Mouse (Mus musculus) liver, embryonic 13.5 days (tissue): Measurements from ENCODE around the gene Tox4. TPM values are rescaled to one million over a fixed set of nuclear protein-coding genes. Genes with fewer than 3 reads are reported as not detected.
"Not testable (repeated sequence)": the region's sequence is repeated elsewhere in the genome, so short reads cannot be mapped to it uniquely, and the experiment has no call there.

ENCODE experiments used
- ATAC-seq: fragments of 200-750 bp; cut with Nextera tagmentation; 2 replicates; pipeline ENCODE4 v1.8.0; 2017; ENCODE audit warnings: low read depth, mild to moderate bottlenecking, moderate number of reproducible peaks, moderate library complexity
- DNase-seq: peaks from one replicate; pipeline ENCODE4 v3.0.0; 2022
- H3K27ac ChIP-seq: fragments of 300-500 bp; sonication (generic); 2 replicates; pipeline ENCODE4 v1.5.1; 2015; ENCODE audit warnings: moderate library complexity, mild to moderate bottlenecking, inconsistent platforms
- H3K27me3 ChIP-seq: fragments of 300-500 bp; sonication (generic); 2 replicates; pipeline ENCODE4 v1.6.1; 2015; ENCODE audit warnings: mild to moderate bottlenecking, inconsistent platforms
- H3K36me3 ChIP-seq: fragments of 300-500 bp; sonication (generic); 2 replicates; pipeline ENCODE4 v1.6.1; 2015; ENCODE audit warnings: mild to moderate bottlenecking, inconsistent platforms
- H3K4me1 ChIP-seq: fragments of 300-500 bp; sonication (generic); replicated peaks from 2 replicates; pipeline ENCODE4 v1.6.1; 2015; ENCODE audit warnings: inconsistent platforms
- H3K4me2 ChIP-seq: fragments of 300-500 bp; sonication (generic); 2 replicates; pipeline ENCODE4 v1.6.1; 2015; ENCODE audit warnings: inconsistent platforms, mild to moderate bottlenecking, moderate library complexity
- H3K4me3 ChIP-seq: fragments of 300-500 bp; sonication (generic); replicated peaks from 2 replicates; pipeline ENCODE4 v1.5.1; 2015; ENCODE audit warnings: mild to moderate bottlenecking, inconsistent platforms
- H3K9ac ChIP-seq: fragments of 300-500 bp; sonication (generic); 2 replicates; pipeline ENCODE4 v1.6.1; 2015; ENCODE audit warnings: mild to moderate bottlenecking, inconsistent platforms
- H3K9me3 ChIP-seq: fragments of 300-500 bp; sonication (generic); replicated peaks from 2 replicates; pipeline ENCODE4 v1.6.1; 2016; ENCODE audit warnings: inconsistent platforms
- WGBS: fragments of 180-500 bp; shearing (Covaris S2); methylation state at CpG from one replicate; pipeline ENCODE4 v1.1.7; 2015; ENCODE audit not compliant: insufficient replicate concordance; 5-methylcytosine and 5-hydroxymethylcytosine counted together
- polyA plus RNA-seq: library from polyadenylated mRNA; unstranded; fragments of >200 nt; fragmentation: Nextera tagmentation; extraction: Ambion mirVana; gene quantifications from 2 replicates; pipeline ENCODE4 v1.2.1, GENCODE M21; 2015

Gene Tox4
- polyA plus RNA-seq, 1 experiment from 2014 or later: 19.8 TPM

DNA sequence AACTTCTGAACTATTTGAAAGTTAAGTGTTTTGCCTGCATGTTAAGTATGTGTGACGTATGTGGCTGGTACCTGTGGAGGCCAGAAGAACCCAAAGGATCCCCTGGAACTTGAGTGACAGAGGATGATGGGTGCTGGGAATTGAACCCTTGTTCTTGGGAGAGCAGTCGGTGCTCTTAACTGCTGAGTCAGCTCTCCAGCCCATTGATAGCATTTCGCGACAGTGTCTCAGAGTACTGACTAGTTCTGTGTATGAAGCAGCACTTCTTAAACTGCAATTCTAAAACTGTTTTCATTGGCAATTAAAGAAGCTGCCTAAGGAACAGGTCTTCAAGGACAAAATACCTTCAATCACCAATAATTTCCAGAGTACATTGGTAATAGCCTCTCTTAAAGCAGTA, 1.7 kb upstream of the Tox4 start:
- H3K4me1 ChIP-seq: peaks cover 25% of the 10 kb centered on the region
- no peak overlapping the region for H3K4me2 ChIP-seq
- no peak overlapping the region for H3K27ac ChIP-seq
- ATAC-seq (no peak), DNase-seq (no peak)
- no peaks in the 10 kb centered on the region for H3K27me3 ChIP-seq
- no peak overlapping the region for H3K9ac ChIP-seq
- peaks cover under 1% of the 10 kb centered on the region; the same call in 1 of the 2 replicates for H3K36me3 ChIP-seq
- 73% methylated on average over 4 of the region's 4 CpGs for WGBS
- no peaks in the 10 kb centered on the region for H3K9me3 ChIP-seq
- H3K4me3 ChIP-seq: no peak overlapping the region

DNA sequence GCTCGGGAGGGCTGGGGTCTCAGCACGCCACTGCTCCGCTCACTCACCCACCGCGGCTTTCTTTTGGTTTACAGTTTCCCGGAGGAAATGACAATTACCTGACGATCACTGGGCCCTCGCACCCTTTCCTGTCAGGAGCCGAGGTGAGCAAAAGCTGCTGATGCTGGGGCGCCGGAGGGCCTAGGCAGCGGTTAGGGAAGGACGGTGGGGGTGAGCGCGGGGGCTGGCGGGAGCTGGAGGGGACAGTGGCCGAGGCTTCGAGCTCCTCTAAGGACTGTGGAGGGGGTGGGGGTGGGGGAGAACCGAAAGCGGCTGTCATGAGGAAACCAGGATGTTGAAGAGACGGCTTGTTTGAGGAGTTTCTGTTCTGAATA, 788 bp downstream of the Tox4 start:
- Histone ChIP-seq H3K9ac (peak overlapping the region; percentile 95), H3K4me1 (peaks cover 42% of the 10 kb centered on the region), H3K4me2 (peak overlapping the region; percentile 81), H3K4me3 (peak overlapping the region; percentile 99), H3K36me3 (peaks cover 6% of the 10 kb centered on the region; the same call in 1 of the 2 replicates), H3K27me3 (no peaks in the 10 kb centered on the region), H3K9me3 (no peaks in the 10 kb centered on the region), H3K27ac (peak overlapping the region; percentile 91)
- ATAC-seq: 0 out of 2 replicates have a peak, but pooled peaks have one; percentile 3
- no peak for DNase-seq
- WGBS: under 1% methylated on average over 21 of the region's 21 CpGs

GRCm38 (mm10) chr14:52283629-52284028, 4.7 kb downstream of the Tox4 start:
- Histone ChIP-seq H3K27me3 (no peaks in the 10 kb centered on the region), H3K4me1 (peaks cover 29% of the 10 kb centered on the region), H3K9ac (no peak overlapping the region), H3K9me3 (no peaks in the 10 kb centered on the region), H3K4me2 (no peak overlapping the region), H3K4me3 (no peak overlapping the region), H3K36me3 (peaks cover 41% of the 10 kb centered on the region), H3K27ac (no peak overlapping the region)
- DNase-seq (no peak), ATAC-seq (no peak)
- WGBS: 83% methylated on average over 5 of the region's 5 CpGs

DNA sequence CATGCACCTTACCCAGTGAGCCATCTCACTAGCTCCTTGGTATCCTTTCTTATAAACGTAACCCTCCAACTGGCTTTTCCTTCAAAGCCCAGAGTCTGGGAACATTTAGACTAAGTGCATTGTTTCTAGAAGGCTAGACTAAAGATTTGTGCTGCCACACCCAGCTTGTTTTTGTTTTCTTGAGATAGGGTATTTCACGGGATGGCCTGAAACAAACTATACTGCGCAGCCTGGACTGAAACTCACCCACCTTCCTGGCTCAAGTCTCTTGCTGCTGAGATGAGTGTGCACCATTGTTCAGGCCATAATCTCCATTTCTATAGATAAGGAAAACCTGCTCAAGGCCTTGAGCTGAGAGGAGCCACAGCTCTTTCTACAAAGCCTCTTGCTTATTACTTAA, 5.2 kb downstream of the Tox4 start:
- Histone ChIP-seq H3K36me3 (peaks cover 45% of the 10 kb centered on the region), H3K9ac (no peak overlapping the region), H3K9me3 (no peaks in the 10 kb centered on the region), H3K27me3 (no peaks in the 10 kb centered on the region), H3K4me2 (no peak overlapping the region), H3K4me3 (no peak overlapping the region), H3K27ac (no peak overlapping the region), H3K4me1 (peaks cover 29% of the 10 kb centered on the region)
- DNase-seq (no peak), ATAC-seq (no peak)
- WGBS: 62% methylated on average over 3 of the region's 3 CpGs

- ATAC-seq: no peak
- no peak overlapping the region for H3K4me2 ChIP-seq
- H3K9ac ChIP-seq: no peak overlapping the region
- no peak overlapping the region for H3K27ac ChIP-seq
- peaks cover 91% of the 10 kb centered on the region for H3K36me3 ChIP-seq
- no peaks in the 10 kb centered on the region for H3K9me3 ChIP-seq
- no peak for DNase-seq
- no peaks in the 10 kb centered on the region for H3K4me1 ChIP-seq
- 64% methylated on average over 6 of the region's 6 CpGs for WGBS
- no peaks in the 10 kb centered on the region for H3K27me3 ChIP-seq
- no peak overlapping the region for H3K4me3 ChIP-seq
These were observed 16.8 kb downstream of the Tox4 start for GRCm38 (mm10) chr14:52295558-52296264.

DNA sequence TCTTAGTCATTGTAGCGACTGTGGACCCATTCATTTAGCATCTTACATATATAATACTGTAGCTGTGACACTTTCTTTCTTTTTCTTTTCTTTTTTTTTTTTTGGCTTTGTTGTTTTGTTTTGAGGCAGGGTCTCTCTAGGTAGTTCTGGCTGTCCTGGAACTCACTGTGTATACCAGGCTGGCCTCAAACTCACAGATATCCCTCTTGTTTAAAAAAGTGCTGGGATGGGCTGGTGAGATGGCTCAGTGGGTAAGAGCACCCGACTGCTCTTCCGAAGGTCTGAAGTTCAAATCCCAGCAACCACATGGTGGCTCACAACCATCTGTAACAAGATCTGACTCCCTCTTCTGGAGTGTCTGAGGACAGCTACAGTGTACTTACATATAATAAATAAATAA, 24.6 kb downstream of the Tox4 start:
- H3K27me3 ChIP-seq, H3K27ac ChIP-seq, DNase-seq, H3K9me3 ChIP-seq, ATAC-seq, H3K9ac ChIP-seq: not testable (repeated sequence)
- H3K4me3 ChIP-seq: peak overlapping the region; percentile 80; the same call in 1 of the 2 replicates
- peaks cover 19% of the 10 kb centered on the region for H3K36me3 ChIP-seq
- WGBS: 86% methylated on average over 3 of the region's 3 CpGs
- H3K4me2 ChIP-seq: peak overlapping the region; percentile 88
- peaks cover 43% of the 10 kb centered on the region for H3K4me1 ChIP-seq

DNA sequence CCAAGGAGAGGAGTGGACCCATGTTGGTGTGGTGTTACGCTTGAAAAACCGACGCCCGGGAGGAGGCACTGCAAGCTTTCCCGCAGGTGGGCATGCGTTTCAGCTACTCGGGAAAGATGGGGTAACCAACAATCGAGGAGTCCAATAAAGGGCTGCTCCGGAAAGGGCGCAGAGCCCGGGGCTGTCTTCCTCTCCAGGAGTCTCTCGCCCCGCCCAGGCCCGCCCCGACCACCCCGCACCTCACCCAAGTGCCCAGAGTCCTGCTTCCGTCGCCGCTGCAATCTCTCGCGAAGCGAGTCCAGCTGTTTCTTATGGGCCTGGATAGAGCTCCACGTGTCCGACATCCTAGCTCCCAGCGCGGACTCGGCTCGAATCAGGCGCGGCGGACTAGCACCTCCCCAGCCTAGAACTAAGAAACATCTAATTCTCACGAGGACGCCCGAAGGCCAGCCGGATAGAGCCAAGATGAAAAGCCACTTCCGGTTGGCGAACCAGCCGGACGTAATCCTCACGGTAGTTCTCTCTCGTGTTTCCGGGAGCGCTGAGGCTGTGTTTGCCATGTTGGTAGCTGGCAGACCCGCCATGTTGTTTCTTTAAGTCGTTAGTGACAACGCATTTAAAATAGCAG, 25.8 kb downstream of the Tox4 start, which contains the start of gene Mettl3:
Mettl3 (minus strand) TSS at position 485 of the 628 bp plus-strand sequence.
- peaks cover 9% of the 10 kb centered on the region for H3K36me3 ChIP-seq
- under 1% methylated on average over 46 of the region's 46 CpGs for WGBS
- DNase-seq (peak; percentile 80), ATAC-seq (peak; percentile 92)
- peak within 1 kb of the TSS; percentile 93 for H3K27ac ChIP-seq
- no peaks in the 10 kb centered on the region for H3K27me3 ChIP-seq
- H3K9ac ChIP-seq: peak within 1 kb of the TSS; percentile 83
- H3K4me2 ChIP-seq: peak within 1 kb of the TSS; percentile 88
- peaks cover 51% of the 10 kb centered on the region for H3K4me1 ChIP-seq
- no peaks in the 10 kb centered on the region for H3K9me3 ChIP-seq
- peak within 1 kb of the TSS; percentile 80 for H3K4me3 ChIP-seq

GRCm38 (mm10) chr14:52306100-52306499, 27.2 kb downstream of the Tox4 start:
- peak; percentile 24 for DNase-seq
- H3K9ac ChIP-seq: peak overlapping the region; percentile 41; the same call in 1 of the 2 replicates

GRCm38 (mm10) chr14:52310343-52310742, 31.4 kb downstream of the Tox4 start:
- not testable (repeated sequence) for H3K9me3 ChIP-seq, H3K4me2 ChIP-seq, H3K27ac ChIP-seq, H3K4me3 ChIP-seq, ATAC-seq, H3K9ac ChIP-seq, DNase-seq
- 77% methylated on average over 6 of the region's 6 CpGs for WGBS
- Histone ChIP-seq H3K27me3 (peaks cover 27% of the 10 kb centered on the region), H3K36me3 (peaks cover 10% of the 10 kb centered on the region; the same call in 1 of the 2 replicates), H3K4me1 (peaks cover 47% of the 10 kb centered on the region)

More at GRCm38 (mm10) chr14:52306100-52306499, 27.2 kb downstream of the Tox4 start:
- Histone ChIP-seq H3K9me3 (no peaks in the 10 kb centered on the region), H3K4me1 (peaks cover 51% of the 10 kb centered on the region), H3K4me2 (peak overlapping the region; percentile 88), H3K27me3 (no peaks in the 10 kb centered on the region), H3K4me3 (peak overlapping the region; percentile 80; the same call in 1 of the 2 replicates), H3K27ac (peak overlapping the region; percentile 93), H3K36me3 (peaks cover 2% of the 10 kb centered on the region; the same call in 1 of the 2 replicates)
- ATAC-seq: peak; percentile 33
- 71% methylated on average over 2 of the region's 2 CpGs for WGBS

- DNase-seq (no peak), ATAC-seq (no peak)
- Histone ChIP-seq H3K27me3 (peaks cover 32% of the 10 kb centered on the region), H3K4me2 (no peak overlapping the region), H3K4me3 (no peak overlapping the region), H3K36me3 (peaks cover 10% of the 10 kb centered on the region; the same call in 1 of the 2 replicates), H3K27ac (no peak overlapping the region), H3K9me3 (no peaks in the 10 kb centered on the region), H3K4me1 (peaks cover 48% of the 10 kb centered on the region), H3K9ac (no peak overlapping the region)
- WGBS: 53% methylated on average over 2 of the region's 2 CpGs
These were observed 32.0 kb downstream of the Tox4 start for GRCm38 (mm10) chr14:52310906-52311305.

DNA sequence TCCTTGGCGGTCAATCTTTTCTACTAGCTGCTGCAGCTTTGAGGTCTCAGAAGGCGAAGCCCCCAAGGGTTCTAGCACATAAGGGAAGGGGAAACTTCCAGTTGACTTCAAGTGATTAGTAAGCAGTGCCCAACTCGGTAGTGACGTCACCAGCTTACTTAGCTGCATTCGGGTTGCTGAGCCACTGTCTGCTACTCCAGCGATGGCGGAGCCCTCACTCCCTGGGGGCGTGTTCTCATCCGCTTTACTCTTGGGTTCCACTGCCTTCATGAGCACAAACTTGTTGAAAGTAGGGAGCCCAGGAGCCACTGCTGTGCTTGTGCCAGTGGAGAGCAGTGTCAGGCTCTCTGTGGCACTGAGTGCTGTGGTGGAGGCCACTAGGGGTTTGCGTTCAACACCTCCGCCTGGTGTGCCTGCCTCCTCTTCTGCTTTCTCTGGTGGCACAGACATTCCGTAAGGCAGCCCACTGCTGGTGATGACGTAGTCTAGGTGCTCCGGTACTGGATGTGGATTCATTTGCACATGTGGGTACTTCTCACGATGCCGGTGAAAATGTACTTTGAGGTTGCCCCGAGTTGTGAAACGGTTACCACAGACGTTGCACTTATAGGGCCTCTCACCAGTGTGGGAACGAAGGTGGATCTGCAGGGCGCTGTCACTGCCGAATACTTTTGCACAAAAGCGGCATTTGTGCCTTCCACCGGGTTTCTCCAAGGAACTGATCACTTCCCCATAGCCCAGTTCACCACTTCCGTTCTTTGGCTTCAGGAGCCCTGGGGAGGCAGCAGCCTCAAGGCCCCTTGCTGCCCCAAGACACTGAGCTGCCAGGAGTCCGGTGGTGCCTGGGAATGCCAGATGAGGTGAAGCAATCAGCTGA, 35.2 kb downstream of the Tox4 start:
- Histone ChIP-seq H3K27ac (no peak overlapping the region), H3K36me3 (peaks cover 10% of the 10 kb centered on the region; the same call in 1 of the 2 replicates), H3K4me2 (peak overlapping the region; percentile 81), H3K4me3 (peak overlapping the region; percentile 63; the same call in 1 of the 2 replicates), H3K9me3 (no peaks in the 10 kb centered on the region), H3K9ac (no peak overlapping the region), H3K4me1 (peaks cover 26% of the 10 kb centered on the region), H3K27me3 (peaks cover 51% of the 10 kb centered on the region)
- 57% methylated on average over 26 of the region's 26 CpGs for WGBS
- DNase-seq (no peak), ATAC-seq (no peak)
